Comparison of ENCODE assay signal across 8 mouse cellular contexts in genomic region chr1:136174101-136174606, GRCm38 (mm10). TPM values are rescaled to one million over a fixed set of nuclear protein-coding genes. Genes with fewer than 3 reads are reported as not detected.
DNase-seq lines count a peak whose midpoint lies in the region; ATAC-seq lines count a peak whose summit lies in the region.

No protein-coding gene starts in this region.

- H3K27me3 ChIP-seq in heart, embryonic 10.5 days (ENCODE audit: insufficient read depth, poor library complexity, severe bottlenecking), result peaks cover 25% of the 10 kb centered on the region; the same call in 1 of the 2 replicates
- H3K27me3 ChIP-seq in intestine, embryonic 15.5 days (replicated peaks), result no peaks in the 10 kb centered on the region
- no peaks in the 10 kb centered on the region for H3K27me3 ChIP-seq in liver, embryonic 16.5 days (ENCODE audit: control insufficient read depth, insufficient read depth, low read depth, low read length)
- no peaks in the 10 kb centered on the region for H3K27me3 ChIP-seq in neural tube, embryonic 14.5 days (ENCODE audit: control insufficient read depth, insufficient read depth, low read length)

- no peak overlapping the region; the same call in 1 of the 2 replicates for H3K27ac ChIP-seq in heart, embryonic 10.5 days
- peak overlapping the region; percentile 79 for H3K27ac ChIP-seq in intestine, embryonic 15.5 days
- H3K27ac ChIP-seq in liver, embryonic 16.5 days (ENCODE audit: low read length), result no peak overlapping the region
- no peak overlapping the region for H3K27ac ChIP-seq in neural tube, embryonic 14.5 days (ENCODE audit: low read depth, low read length)

- H3K9ac ChIP-seq in intestine, embryonic 15.5 days, result no peak overlapping the region
- peak overlapping the region; percentile 5; the same call in 1 of the 2 replicates for H3K9ac ChIP-seq in liver, embryonic 16.5 days (ENCODE audit: low read depth, low read length)
- no peak overlapping the region for H3K9ac ChIP-seq in neural tube, embryonic 14.5 days (replicated peaks; ENCODE audit: low read depth, low read length)

- 17% methylated on average over 13 of the region's 13 CpGs for WGBS in heart, embryonic 10.5 days
- 13% methylated on average over 13 of the region's 13 CpGs for WGBS in intestine, embryonic 15.5 days
- WGBS in liver, embryonic 16.5 days (ENCODE audit: insufficient replicate concordance), result 17% methylated on average over 13 of the region's 13 CpGs
- WGBS in neural tube, embryonic 14.5 days, result 14% methylated on average over 12 of the region's 13 CpGs

- intact Hi-C loops in heart, postnatal 14 days (cut with DNase I), result loop anchor here (5.0 kb wide), 1 partner anchor 348 kb away; no protein-coding TSS in a partner anchor
- intact Hi-C loops in gastrocnemius, postnatal 14 days (cut with DNase I; ENCODE audit: low total_unique reads), result loop anchor here (5.0 to 10.0 kb wide), 3 partner anchors 127 to 351 kb away; no protein-coding TSS in a partner anchor

- H3K4me1 ChIP-seq in heart, embryonic 10.5 days, result peaks cover 47% of the 10 kb centered on the region
- peaks cover 40% of the 10 kb centered on the region for H3K4me1 ChIP-seq in intestine, embryonic 15.5 days (replicated peaks)
- peaks cover 33% of the 10 kb centered on the region for H3K4me1 ChIP-seq in liver, embryonic 16.5 days (ENCODE audit: control insufficient read depth, low read depth, low read length)
- H3K4me1 ChIP-seq in neural tube, embryonic 14.5 days (ENCODE audit: control insufficient read depth, insufficient read depth, low read length), result 0 out of 2 replicates have a peak, but pooled peaks cover 11% of the 10 kb centered on the region

- no peak for DNase-seq in heart, embryonic 10.5 days (ENCODE audit: low spot score)
- DNase-seq in heart, postnatal 14 days, result no peak
- DNase-seq in embryo, embryonic 10 days (ENCODE audit: low spot score), result peak; percentile 42
- no peak for DNase-seq in gastrocnemius, postnatal 14 days
- DNase-seq in layer of hippocampus, adult 18-20 months (ENCODE audit: low spot score in 2 of 2), result no peak

- H3K4me2 ChIP-seq in intestine, embryonic 15.5 days (replicated peaks), result peak overlapping the region; percentile 43
- H3K4me2 ChIP-seq in liver, embryonic 16.5 days (ENCODE audit: low read depth, low read length), result peak overlapping the region; percentile 50
- H3K4me2 ChIP-seq in neural tube, embryonic 14.5 days (ENCODE audit: low read depth, low read length), result no peak overlapping the region

- no peaks in the 10 kb centered on the region for H3K9me3 ChIP-seq in heart, embryonic 10.5 days
- H3K9me3 ChIP-seq in intestine, embryonic 15.5 days, result no peaks in the 10 kb centered on the region
- no peaks in the 10 kb centered on the region for H3K9me3 ChIP-seq in liver, embryonic 16.5 days (replicated peaks; ENCODE audit: control insufficient read depth, low read length)
- no peaks in the 10 kb centered on the region for H3K9me3 ChIP-seq in neural tube, embryonic 14.5 days (ENCODE audit: control insufficient read depth, low read length)

- H3K4me3 ChIP-seq in heart, embryonic 10.5 days, result peak overlapping the region; percentile 25; the same call in 1 of the 2 replicates
- H3K4me3 ChIP-seq in intestine, embryonic 15.5 days (replicated peaks), result 0 out of 2 replicates have a peak overlapping the region, but pooled peaks have one; percentile 2
- peak overlapping the region; percentile 28 for H3K4me3 ChIP-seq in liver, embryonic 16.5 days (ENCODE audit: low read depth, low read length)
- H3K4me3 ChIP-seq in neural tube, embryonic 14.5 days (ENCODE audit: low read depth, low read length), result no peak overlapping the region

- peak; percentile 74 for ATAC-seq in intestine, embryonic 15.5 days
- ATAC-seq in liver, embryonic 16.5 days (ENCODE audit: low read depth), result no peak
- ATAC-seq in neural tube, embryonic 14.5 days (ENCODE audit: low read depth), result 0 out of 2 replicates have a peak, but pooled peaks have one; percentile 5

- peaks cover 29% of the 10 kb centered on the region for H3K36me3 ChIP-seq in heart, embryonic 10.5 days
- peaks cover 4% of the 10 kb centered on the region for H3K36me3 ChIP-seq in intestine, embryonic 15.5 days
- no peaks in the 10 kb centered on the region; the same call in 1 of the 2 replicates for H3K36me3 ChIP-seq in liver, embryonic 16.5 days (ENCODE audit: control insufficient read depth, insufficient read depth)
- H3K36me3 ChIP-seq in neural tube, embryonic 14.5 days (ENCODE audit: control insufficient read depth, insufficient read depth, low read length), result peaks cover 56% of the 10 kb centered on the region

RNA-seq across cellular contexts. Expression of gene Mroh3, which starts 38.5 kb away (rescaled TPM):
- polyA plus RNA-seq in heart, embryonic 10.5 days (2016; fragmentation: Nextera tagmentation; extraction: Ambion mirVana), result 0.11 TPM in 1 of 2 replicates, not detected in the other
- total RNA-seq in heart, postnatal 14 days (2021), result not detected
- polyA plus RNA-seq in intestine, embryonic 15.5 days (2015; fragmentation: Nextera tagmentation; extraction: Ambion mirVana), result 0.10 and 0.63 TPM in 2 replicates
- not detected in 2 replicates for polyA plus RNA-seq in liver, embryonic 16.5 days (2015; fragmentation: Nextera tagmentation; extraction: Ambion mirVana)
- not detected in 2 replicates for polyA plus RNA-seq in neural tube, embryonic 14.5 days (2014; fragmentation: Nextera tagmentation; extraction: Ambion mirVana)
- not detected for total RNA-seq in gastrocnemius, postnatal 14 days (2021)
- under 1 TPM; 0.41 to 0.54 TPM for total RNA-seq in layer of hippocampus, adult 18-20 months (2021)

RNA-seq across cellular contexts. Expression of gene Kif21b, which starts 43.0 kb away (rescaled TPM):
- polyA plus RNA-seq in heart, embryonic 10.5 days (2016; fragmentation: Nextera tagmentation; extraction: Ambion mirVana), result 4.6 and 5.4 TPM in 2 replicates
- 1 to 10 TPM; 1.2 to 4.3 TPM for total RNA-seq in heart, postnatal 14 days (2021)
- 4.1 and 5.9 TPM in 2 replicates for polyA plus RNA-seq in intestine, embryonic 15.5 days (2015; fragmentation: Nextera tagmentation; extraction: Ambion mirVana)
- polyA plus RNA-seq in liver, embryonic 16.5 days (2015; fragmentation: Nextera tagmentation; extraction: Ambion mirVana), result 1.3 TPM in 2 replicates
- 43.1 and 54.5 TPM in 2 replicates for polyA plus RNA-seq in neural tube, embryonic 14.5 days (2014; fragmentation: Nextera tagmentation; extraction: Ambion mirVana)
- total RNA-seq in gastrocnemius, postnatal 14 days (2021), result under 1 TPM; 0.40 to 0.76 TPM
- total RNA-seq in layer of hippocampus, adult 18-20 months (2021), result 10 to 100 TPM; 31.7 to 31.9 TPM

RNA-seq across cellular contexts. Expression of gene Inava, which starts 59.9 kb away (rescaled TPM):
- 2.5 and 7.9 TPM in 2 replicates for polyA plus RNA-seq in heart, embryonic 10.5 days (2016; fragmentation: Nextera tagmentation; extraction: Ambion mirVana)
- total RNA-seq in heart, postnatal 14 days (2021), result under 1 TPM in 1 of 2 experiments, not detected in 1; 0.22 TPM
- polyA plus RNA-seq in intestine, embryonic 15.5 days (2015; fragmentation: Nextera tagmentation; extraction: Ambion mirVana), result 29.2 and 30.0 TPM in 2 replicates
- 0.07 and 0.44 TPM in 2 replicates for polyA plus RNA-seq in liver, embryonic 16.5 days (2015; fragmentation: Nextera tagmentation; extraction: Ambion mirVana)
- polyA plus RNA-seq in neural tube, embryonic 14.5 days (2014; fragmentation: Nextera tagmentation; extraction: Ambion mirVana), result 2.3 and 2.6 TPM in 2 replicates
- total RNA-seq in gastrocnemius, postnatal 14 days (2021), result not detected
- total RNA-seq in layer of hippocampus, adult 18-20 months (2021), result 1 to 10 TPM; 2.7 to 3.0 TPM
